Mouse (Mus musculus) retina, postnatal 1 day (tissue): ENCODE results near the gene Ppm1b.

Experiments used
- DNase-seq: peaks from one replicate; pipeline ENCODE4 v3.0.0-alpha.2; 2012

Gene Ppm1b

DNA sequence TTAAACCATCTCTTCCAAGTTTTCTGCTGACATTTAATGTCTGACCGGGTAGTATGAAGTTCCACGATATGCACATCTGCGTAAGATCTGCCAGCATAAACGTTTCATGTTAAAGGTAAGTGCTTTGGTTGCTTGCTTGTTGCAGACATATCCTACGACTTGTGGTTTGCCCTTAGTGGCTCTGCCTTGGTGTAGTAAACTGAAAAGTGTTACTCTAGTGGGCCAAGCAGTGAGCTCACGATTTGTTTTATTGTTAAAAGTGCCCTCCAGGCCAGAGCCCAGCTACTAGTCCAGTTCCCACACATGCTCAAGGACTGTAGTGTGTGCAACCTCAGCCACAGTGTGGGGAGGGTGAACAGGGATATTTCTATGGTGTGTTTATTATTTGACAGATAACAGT is 69.9 kb downstream of the Ppm1b start:
- DNase-seq: no peak

DNA sequence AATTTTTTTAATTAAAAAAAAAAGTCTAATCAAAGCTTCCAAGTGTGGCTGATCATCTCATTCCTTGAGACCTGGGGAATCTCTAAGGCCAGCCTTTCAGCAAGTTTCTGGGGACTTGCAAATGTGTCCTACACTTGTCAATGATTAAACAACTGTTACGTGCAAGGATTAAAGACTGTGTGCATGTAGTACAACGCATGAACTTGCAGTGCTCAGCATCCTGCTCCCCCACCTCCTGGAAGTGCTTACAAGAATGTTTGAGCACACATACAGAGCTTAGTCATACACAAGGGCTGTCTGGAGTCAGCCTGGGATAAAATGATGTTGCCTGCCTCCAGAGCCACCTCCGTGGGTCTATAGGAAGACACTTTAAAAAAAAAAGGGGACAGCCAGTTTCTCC is 70.7 kb downstream of the Ppm1b start:
- no peak for DNase-seq

DNA sequence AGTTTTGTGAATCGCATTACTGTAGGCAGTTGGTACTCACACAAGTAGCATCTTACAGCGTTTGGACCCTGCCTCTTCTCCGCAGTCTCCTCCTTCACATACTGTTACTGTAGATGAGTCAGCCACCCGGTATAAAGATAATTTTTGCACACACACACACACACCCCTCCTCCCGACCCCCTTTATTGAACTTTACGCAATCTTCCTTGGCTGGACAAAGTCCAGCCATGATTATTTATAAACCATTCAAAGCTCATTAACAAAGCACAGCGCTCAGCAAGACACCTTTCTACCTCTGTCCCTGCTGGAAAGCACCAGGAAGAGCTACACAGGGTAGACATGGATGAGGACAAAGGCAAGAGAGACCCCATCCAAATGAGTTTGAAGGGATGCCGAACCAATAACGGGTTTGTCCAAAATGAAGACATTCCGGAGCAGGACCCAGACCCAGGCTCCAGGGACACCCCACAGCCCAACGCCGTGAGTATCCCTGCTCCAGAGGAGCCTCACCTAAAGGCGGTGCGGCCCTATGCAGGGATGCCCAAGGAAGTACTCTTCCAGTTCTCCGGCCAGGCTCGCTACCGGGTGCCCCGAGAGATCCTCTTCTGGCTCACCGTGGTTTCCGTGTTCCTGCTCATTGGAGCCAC is 71.7 kb downstream of the Ppm1b start, which contains the start of gene Slc3a1:
TSS of gene Slc3a1 (plus strand) at position 284 of the 647 bp plus-strand sequence.
- DNase-seq: no peak

DNA sequence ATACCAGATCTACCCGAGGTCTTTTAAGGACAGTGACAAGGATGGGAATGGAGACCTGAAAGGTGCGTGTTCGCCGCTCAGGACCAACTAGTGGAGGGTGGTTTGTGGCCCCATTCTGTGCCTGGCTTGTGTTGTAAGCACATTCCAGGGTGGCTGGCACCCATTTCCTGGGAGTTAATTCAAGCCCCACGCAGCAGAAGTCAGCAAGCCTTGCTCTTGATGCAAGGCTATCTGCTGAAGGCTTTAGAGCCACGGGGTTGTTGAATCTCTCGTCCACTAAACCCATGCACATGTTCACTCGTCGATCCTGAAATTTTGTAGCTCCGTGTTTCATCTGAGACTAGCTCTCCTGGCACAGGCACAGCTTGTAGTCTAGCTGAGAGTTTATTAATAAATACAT is 72.3 kb downstream of the Ppm1b start:
- DNase-seq: no peak

DNA sequence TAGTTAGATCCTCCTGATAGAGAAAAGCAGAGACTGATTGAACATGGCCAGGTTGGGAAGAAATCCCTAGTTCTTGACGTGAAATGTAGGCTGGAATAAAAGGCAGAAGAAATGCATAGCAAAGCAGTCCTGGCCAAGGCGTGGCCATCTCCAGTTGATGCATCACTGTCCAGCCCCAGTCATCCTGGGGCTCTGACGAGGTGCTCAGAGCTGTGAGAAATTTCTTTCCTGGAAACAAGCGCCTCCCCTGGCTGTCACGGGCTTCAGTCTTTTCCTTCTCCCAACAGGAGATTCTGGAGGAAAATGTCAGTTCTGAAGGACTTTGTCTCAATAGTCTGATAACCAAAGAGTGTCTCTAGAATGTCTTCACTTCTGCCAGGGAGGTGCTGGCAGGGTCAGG is 74.1 kb downstream of the Ppm1b start:
- no peak for DNase-seq

DNA sequence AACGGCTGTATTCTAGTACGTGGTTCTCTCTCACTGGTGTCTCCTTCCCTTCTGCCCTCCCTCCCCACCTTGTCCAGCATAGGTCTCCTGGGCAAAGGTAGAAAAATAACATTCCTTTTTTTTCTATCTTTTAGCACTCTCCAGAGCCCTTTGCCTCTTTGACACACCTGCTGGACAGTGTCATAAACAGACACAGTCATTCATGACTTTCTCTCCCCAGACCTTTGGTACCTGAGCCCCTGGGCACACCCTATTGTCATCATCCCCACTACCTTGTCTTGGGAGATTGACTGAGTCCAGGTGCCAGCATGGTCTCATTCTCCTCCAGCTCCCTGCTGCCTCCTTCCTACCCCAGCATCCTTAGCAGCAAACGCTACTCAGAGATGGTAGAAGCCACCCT is 76.5 kb downstream of the Ppm1b start:
- DNase-seq: no peak

DNA sequence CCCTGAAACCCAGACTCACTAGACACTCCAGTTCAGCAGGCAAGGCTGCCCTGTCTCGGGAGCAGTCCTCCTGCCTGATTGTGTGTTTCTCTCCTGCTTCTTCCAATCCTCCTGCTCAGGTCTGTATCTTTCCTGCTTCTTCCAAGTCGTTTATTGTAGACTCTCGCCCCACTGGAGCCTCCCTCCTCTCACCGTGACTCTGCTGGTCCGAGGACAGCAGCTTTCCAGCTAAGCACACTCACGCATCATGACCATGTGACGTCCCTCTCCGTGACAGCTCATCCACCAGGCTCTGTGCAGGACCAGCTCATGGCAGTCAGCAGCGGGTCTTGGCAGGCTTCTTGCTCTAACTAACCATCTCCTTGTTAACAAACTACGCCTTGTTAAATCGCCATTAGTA is 77.5 kb downstream of the Ppm1b start:
- peak; percentile 77 for DNase-seq

DNA sequence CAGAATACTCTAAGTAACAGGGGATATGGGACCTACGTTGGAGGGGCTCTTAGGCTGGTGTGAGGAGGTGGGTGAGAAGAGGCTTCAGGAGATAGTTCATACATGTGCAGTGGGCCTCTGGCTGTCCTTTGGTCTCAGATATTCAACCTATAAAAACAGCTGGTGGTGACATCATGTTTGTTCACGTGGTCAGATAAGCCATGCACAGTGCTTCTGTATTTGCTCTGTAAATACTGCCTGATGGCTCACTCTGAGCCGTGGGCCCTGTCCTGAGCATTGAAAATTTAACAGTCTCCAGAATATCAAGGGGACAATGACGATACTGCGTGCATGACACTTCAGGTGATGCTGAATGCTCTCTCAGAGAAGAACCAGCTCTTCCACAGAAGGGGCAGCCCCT is 81.3 kb downstream of the Ppm1b start:
- no peak for DNase-seq

DNA sequence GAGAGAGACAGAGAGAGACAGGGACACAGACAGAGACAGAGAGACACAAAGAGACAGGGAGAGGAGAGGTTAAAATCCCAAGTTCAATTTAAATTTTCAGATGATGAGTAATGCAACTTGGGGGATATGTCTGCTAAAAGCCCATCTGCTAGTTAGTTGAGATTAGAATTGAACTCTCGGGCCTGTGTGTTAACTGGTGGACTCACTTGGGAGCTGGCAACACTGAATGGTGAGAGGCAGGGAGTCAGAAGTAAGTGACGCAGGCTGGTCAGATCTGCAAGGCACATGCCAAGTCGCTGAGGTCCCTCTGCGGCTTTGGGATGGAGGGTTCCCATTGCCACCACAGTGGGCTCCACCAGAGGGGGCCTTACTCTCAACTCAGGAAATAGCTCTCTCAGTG is 81.8 kb downstream of the Ppm1b start:
- DNase-seq: no peak

DNA sequence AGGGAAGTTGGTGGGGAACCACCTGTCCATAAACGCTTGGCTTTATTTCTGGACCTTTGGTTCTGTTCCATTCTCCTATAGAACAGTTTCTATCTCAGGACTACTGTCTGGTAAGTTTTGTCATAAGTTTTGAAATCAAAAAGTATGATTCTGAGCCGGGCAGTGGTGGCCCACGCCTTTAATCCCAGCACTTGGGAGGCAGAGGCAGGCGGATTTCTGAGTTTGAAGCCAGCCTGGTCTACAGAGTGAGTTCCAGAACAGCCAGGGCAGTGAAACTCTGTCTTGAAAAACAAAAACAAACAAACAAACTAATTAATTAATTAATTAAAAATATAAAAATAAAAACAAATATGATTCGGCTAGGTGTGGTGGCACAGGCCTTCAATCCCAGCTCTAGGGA is 82.2 kb downstream of the Ppm1b start:
- no peak for DNase-seq

DNA sequence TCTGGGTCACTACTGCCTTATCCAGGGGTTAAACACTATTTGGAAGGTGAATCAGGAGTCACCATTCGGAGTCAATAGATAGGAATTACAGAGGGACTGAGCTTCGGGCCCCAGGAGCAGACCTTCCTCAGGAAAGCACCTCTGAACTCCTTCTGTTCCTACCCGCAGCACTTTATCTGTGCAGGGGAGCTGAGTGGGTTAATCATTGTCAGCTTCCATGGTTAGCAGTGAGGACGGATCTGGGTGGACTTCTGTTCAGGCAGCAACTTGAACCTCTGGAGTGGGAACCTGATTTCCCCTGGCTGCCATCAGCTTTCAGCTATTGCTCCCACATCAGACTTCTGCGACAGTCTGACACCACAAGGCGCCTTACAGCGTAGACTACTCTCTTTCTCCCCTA is 84.4 kb downstream of the Ppm1b start:
- DNase-seq: no peak

DNA sequence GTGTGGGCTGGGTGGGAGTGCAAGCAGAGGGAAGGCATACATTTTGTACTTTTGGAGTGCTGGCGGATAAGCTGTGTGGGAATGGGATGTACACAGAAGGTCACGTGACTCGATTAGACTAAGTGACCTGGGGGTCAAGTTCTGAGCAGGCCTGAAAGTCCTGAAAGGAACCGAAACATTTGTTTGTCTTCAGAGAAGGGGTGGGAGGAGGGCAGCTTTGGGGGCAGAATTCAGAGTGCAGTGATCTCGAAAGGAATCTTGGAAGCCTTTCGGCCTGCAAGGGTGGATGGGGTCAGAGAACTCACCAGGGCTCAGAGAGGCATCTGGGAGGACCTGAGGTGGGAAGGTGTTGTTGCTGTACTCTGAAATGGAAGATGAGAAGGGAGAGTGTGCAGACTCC is 85.9 kb downstream of the Ppm1b start:
- no peak for DNase-seq

DNA sequence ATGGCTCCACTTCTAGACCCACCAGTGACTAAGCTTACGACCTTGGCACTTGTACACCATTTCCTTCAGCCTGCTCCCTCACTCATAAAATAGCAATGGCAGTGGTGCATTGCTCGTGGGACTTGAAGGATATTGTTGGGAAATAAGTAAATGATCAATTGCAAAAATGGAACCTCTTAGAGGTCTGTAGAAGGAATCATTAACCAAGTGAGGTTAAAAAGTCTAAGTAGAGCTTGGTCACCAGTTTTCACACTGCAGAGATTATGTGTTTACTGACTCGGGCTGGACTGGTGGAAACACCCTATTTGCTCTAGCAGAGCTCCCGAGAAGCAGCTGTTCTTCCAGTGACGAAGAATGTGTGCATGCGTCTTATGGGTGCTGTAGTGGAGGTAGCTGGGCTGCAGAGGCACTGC is 86.9 kb downstream of the Ppm1b start:
- DNase-seq: no peak

DNA sequence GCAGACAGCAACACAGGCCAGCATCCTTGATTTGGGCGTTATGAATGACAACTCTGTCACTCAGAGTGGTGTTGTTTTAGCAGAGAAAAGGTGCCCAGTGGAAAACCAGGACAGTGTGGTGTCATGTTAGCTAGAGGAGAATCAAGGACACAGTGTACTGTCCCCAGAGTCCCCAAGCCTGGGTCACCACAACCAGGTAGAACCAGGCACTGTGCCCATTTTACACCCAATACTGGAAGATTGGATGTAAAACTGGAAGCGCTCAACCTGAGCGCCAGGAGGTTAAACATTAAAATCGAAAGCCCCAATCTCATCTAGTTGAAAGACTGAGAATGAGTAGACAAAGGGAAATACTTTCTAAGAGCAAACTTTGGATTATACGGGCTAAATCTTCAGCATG is 87.9 kb downstream of the Ppm1b start:
- no peak for DNase-seq

DNA sequence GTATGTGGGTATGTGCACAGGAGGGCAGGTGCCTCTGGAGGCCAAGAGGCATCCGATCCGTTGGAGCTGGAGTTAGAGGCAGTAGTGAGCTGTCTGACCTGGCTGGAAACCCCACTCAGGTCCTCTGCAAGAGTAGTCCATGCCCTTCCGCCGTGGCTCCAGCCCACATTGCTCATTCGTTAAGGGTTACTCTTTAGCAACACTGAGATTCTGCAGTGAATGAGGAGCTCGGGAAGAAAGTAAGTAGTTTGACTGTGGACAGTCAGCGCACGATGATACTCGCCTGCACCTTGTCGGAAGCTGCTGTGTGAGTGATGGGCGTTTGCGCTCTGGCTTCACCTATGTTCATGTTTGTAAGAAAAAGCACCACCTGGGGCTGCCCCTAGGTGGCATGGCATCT is 88.6 kb downstream of the Ppm1b start:
- no peak for DNase-seq

DNA sequence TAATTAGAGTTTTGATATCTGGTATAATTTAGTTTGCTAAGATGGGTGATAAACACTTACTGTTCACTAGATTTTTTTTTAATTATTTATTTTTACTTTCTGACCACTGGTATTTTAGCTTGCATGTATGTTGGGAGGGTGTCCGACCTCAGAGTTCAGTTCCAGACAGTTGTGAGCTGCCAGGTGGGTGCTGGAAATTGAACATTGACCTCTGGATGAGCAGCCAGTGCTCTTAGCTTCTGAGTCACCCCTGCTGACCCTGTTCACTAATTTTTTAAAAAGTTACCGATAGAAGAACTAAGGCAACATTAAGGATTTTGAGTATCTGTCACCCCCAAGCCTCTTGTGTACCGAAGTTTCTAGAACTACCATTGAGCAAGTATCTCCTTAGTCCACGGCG is 91.8 kb downstream of the Ppm1b start:
- no peak for DNase-seq

DNA sequence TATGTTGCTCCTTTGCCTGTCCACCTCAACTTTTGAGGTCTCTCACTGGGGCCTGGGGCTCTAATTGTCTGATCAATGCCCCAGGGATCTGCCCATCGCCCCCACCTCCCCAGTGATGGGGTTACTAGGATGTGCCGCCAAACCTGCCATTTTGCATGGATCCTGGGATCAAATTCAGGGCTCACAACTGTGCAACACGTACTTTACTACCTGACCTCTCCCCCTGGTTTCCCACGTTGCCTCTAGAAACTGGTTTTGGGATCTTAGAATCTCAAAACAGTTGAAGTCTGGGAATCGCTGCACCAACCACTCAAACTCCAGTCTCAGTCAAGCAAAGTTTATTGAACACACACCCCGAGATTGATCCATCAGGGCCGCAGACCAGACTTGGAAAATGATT is 101.7 kb downstream of the Ppm1b start:
- DNase-seq: no peak

DNA sequence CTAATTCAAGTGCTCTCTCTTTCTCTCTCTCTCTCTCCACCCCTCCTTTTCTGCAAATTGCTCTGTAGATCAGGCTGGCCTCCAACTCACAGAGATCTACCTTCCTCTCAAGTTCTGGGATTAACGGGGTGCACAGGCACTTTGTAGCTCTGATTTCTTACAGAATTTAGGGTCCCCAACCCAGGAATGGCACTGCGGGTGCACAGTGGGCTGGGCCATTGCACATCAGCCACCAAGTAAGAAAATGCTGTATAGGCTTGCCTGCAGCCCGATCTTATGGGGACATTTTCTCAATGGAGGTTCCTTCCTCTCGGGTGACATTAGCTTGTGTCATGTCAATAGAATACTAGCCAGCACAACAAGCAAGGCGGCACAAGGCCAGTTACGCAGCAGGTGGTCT is 102.6 kb downstream of the Ppm1b start:
- DNase-seq: no peak

DNA sequence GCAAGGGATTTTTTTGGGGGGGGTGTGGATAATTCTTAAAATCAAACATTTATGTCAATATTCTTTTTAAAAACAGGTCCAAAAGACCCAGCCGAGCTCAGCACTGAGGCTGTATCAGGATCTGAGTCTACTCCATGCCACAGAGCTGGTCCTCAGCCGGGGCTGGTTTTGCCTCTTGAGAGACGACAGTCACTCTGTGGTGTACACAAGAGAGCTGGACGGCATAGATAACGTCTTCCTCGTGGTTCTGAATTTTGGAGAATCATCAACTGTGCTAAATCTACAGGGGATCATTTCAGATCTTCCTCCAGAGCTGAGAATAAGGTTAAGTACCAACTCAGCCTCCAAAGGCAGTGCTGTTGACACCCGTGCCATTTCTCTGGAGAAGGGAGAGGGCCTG is 107.0 kb downstream of the Ppm1b start:
- DNase-seq: no peak

DNA sequence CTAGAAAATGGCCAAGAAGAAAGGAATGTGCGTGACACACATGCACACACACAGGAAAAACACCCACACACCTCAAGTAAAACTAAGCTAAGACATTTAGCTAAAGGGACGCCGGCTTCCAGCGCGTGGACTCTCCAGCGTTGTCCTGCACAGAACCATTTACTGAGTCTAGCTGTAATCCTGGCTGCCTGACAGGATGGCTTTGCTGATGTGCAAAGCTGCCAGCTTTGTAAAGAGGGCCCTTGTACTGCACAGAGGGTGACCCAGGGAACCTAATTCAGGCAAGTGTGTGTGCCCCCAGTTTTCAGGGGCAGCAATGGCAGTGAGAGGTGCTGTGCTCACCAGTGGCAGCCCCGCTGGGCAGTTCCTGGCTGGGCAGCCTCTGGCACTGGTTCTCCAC is 110.8 kb downstream of the Ppm1b start:
- DNase-seq: no peak

DNA sequence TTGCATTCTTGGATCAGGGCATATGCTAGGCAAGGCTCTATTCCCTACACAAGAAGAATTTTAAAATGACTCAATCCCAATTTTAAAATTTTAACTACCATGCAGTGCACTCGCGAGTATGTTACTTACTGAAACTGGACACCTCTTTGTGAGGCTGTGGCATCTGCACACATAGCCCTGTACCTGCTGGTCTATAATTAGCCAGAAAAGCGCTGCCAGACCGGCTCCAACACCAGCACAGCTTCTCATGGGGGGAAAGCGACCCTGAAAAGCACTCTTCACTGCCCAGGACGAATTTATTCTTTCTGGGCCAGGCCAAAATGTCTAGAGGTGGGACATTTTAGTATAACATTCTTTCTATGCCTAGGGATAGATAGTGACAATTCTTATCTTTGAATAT is 114.1 kb downstream of the Ppm1b start:
- DNase-seq: no peak

DNA sequence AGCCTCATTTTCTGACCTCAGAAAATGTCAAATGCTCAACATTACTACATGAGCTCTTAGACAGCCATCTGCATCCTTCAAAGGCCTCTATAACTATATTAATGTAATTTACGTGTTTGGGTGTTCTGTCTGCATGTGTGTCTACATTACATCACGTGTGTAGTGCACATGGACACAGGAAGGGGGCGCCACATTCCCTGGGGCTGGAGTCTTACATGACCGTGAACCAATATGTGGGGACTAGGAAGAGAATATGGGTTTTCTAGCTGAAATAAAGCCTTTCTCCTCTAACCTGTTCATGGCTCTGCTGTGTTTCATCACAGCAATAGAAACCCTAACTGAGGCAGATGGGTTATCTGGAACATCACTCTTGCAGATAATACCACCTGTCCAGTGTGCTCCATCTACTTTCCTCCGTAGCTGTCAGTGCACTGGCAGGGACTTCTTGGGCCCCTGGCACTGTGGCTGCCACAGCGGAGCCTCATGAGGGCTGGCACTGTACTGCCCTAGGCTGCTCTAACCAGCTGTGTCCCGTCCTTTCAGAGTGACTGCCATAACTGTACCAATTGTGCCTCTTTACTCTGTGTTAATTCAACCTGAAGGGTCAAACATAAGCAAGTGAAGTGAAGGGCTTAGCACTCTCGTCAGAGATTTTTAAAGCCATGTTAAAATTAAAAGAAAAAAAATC is 114.7 kb downstream of the Ppm1b start:
- peak; percentile 50 for DNase-seq

DNA sequence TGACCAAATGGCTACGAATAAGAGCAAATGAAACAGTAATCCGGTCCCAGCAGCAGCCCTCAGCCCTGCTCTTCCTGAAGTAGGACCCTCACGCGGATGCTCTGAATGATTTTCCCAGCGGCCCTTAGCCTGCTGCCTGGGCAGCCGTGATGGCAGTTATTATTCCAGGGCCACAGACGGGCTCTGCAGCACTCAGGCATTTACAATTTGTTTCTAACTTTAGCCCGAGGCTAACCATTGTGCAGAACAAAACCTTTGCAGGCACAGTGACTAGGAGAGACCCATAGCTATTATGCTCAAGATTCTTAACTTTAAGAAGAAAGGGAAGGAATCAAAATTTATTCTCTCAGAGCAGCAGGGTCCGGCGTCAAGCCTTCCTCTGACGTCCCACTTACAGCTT is 115.8 kb downstream of the Ppm1b start:
- peak; percentile 30 for DNase-seq

DNA sequence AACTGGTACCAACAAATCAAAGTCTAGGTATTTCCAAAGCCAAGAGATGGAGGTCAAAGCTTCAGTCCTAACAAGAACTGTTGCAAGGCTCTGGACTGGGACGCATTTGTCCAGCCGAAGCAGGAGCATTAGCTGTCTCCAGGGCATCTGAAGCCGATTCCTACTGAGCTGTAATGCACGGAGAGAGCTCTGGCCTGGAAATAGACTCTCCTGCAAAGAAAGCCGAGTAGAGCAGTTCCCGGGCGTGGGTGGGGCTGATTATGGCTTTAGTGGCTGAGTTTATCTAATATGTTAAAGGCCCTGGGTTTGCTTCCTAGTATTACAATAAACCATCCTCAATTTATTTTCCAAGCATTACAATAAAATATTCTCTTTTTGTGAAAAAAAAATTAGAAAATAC is 116.7 kb downstream of the Ppm1b start:
- DNase-seq: peak; percentile 16
